Mouse (Mus musculus) CH12.LX (cell line): ENCODE measurements around the gene Foxf2. TPM values are rescaled to one million over a fixed set of nuclear protein-coding genes. Genes with fewer than 3 reads are reported as not detected.

Experiments used
- DNase-seq: peaks from one replicate; pipeline ENCODE4 v3.0.0-alpha.2; 2013; ENCODE audit errors: extremely low read depth
- H3K27ac ChIP-seq: 2 replicates; pipeline ENCODE4 v1.5.1; 2012; ENCODE audit warnings: low read depth, mild to moderate bottlenecking, control low read depth, moderate library complexity; ENCODE audit not compliant: insufficient read depth
- H3K27me3 ChIP-seq: replicated peaks from 2 replicates; pipeline ENCODE3; 2012; ENCODE audit warnings: inconsistent platforms
- H3K36me3 ChIP-seq, 2 experiments: replicated peaks in 1 of 2; 2 replicates each; pipeline versions ENCODE3 to v1.6.1; 2012; ENCODE audit warnings: inconsistent platforms in 1 of 2, low read length in 1 of 2, mild to moderate bottlenecking in 1 of 2, mixed read lengths in 1 of 2, moderate library complexity in 1 of 2; ENCODE audit not compliant: control insufficient read depth in 1 of 2, insufficient read depth in 1 of 2
- H3K4me1 ChIP-seq, 2 experiments: 2 replicates each; pipeline ENCODE4 v1.6.1; 2012; ENCODE audit warnings: inconsistent platforms in 1 of 2, moderate library complexity in 1 of 2; ENCODE audit not compliant: insufficient read depth in 2 of 2, control insufficient read depth in 1 of 2
- H3K4me2 ChIP-seq: 2 replicates; pipeline ENCODE4 v1.6.1; 2012; ENCODE audit warnings: low read depth, mild to moderate bottlenecking, control low read depth; ENCODE audit not compliant: poor library complexity, insufficient read depth, severe bottlenecking
- H3K4me3 ChIP-seq, 3 experiments: fragments of 150-350 bp in 1 of 3; sonication (generic) in 1 of 3; replicated peaks in 1 of 3; 2 replicates each; pipeline versions ENCODE3 to v1.5.1; 2011 to 2012; ENCODE audit warnings: low read depth in 2 of 3, low read length in 2 of 3, mild to moderate bottlenecking in 2 of 3, moderate library complexity in 2 of 3, control low read depth in 1 of 3, improper control_type of control experiment in 1 of 3, inconsistent platforms in 1 of 3, mixed read lengths in 1 of 3; ENCODE audit not compliant: poor library complexity in 1 of 3
- H3K79me2 ChIP-seq: replicated peaks from 2 replicates; pipeline ENCODE4 v1.6.1; 2012; ENCODE audit warnings: mild to moderate bottlenecking, moderate library complexity; ENCODE audit not compliant: control insufficient read depth, poor library complexity, insufficient read depth, severe bottlenecking; ENCODE audit errors: extremely low read depth
- H3K9ac ChIP-seq: 2 replicates; pipeline ENCODE4 v1.6.1; 2012; ENCODE audit warnings: low read depth, mild to moderate bottlenecking, control low read depth, moderate library complexity; ENCODE audit not compliant: insufficient read depth
- H3K9me3 ChIP-seq: replicated peaks from 2 replicates; pipeline ENCODE3; 2012; ENCODE audit warnings: low read length, inconsistent platforms, mixed read lengths
- CHD1 ChIP-seq: IDR thresholded peaks from 2 replicates; pipeline ENCODE4 v1.6.1; 2012; ENCODE audit warnings: low read depth, low read length, improper control_type of control experiment, inconsistent platforms
- CHD2 ChIP-seq: IDR thresholded peaks from 2 replicates; pipeline ENCODE4 v1.6.1; 2011; ENCODE audit warnings: low read length, improper control_type of control experiment
- CTCF ChIP-seq, 2 experiments: IDR thresholded peaks in 1 of 2; conservative IDR thresholded peaks in 1 of 2; 2 replicates each; pipeline ENCODE4 v1.5.1; 2011 to 2012; ENCODE audit warnings: low read depth in 2 of 2, low read length in 2 of 2, improper control_type of control experiment in 1 of 2, inconsistent platforms in 1 of 2, mild to moderate bottlenecking in 1 of 2, moderate library complexity in 1 of 2
- E2F4 ChIP-seq: IDR thresholded peaks from 2 replicates; pipeline ENCODE4 v1.6.1; 2011; ENCODE audit warnings: low read depth, low read length, improper control_type of control experiment; ENCODE audit not compliant: insufficient replicate concordance
- EP300 ChIP-seq: IDR thresholded peaks from 2 replicates; pipeline ENCODE4 v1.6.1; 2011; ENCODE audit warnings: low read length, improper control_type of control experiment
- ETS1 ChIP-seq: conservative IDR thresholded peaks from 2 replicates; pipeline ENCODE4 v1.6.1; 2012; ENCODE audit warnings: low read depth, mild to moderate bottlenecking, inconsistent platforms, low read length, improper control_type of control experiment, moderate library complexity
- JUN ChIP-seq: IDR thresholded peaks from 2 replicates; pipeline ENCODE4 v1.6.1; 2011; ENCODE audit warnings: low read depth, mild to moderate bottlenecking, low read length, improper control_type of control experiment, moderate library complexity; ENCODE audit not compliant: insufficient read depth
- KAT2A ChIP-seq: IDR thresholded peaks from 2 replicates; pipeline ENCODE4 v1.6.1; 2012; ENCODE audit warnings: low read length, improper control_type of control experiment, inconsistent platforms; ENCODE audit not compliant: insufficient replicate concordance
- MAZ ChIP-seq: IDR thresholded peaks from 2 replicates; pipeline ENCODE4 v1.6.1; 2012; ENCODE audit warnings: low read depth, mild to moderate bottlenecking, inconsistent platforms, low read length, improper control_type of control experiment, moderate library complexity
- MEF2A ChIP-seq: IDR thresholded peaks from 2 replicates; pipeline ENCODE4 v1.6.1; 2014; ENCODE audit warnings: low read depth, mild to moderate bottlenecking, inconsistent platforms, low read length, improper control_type of control experiment, borderline replicate concordance
- MYC ChIP-seq: IDR thresholded peaks from 2 replicates; pipeline ENCODE4 v1.6.1; 2011; ENCODE audit warnings: low read depth, mild to moderate bottlenecking, improper control_type of control experiment, low read length
- NELFE ChIP-seq: IDR thresholded peaks from 2 replicates; pipeline ENCODE4 v1.6.1; 2011; ENCODE audit warnings: low read depth, low read length, improper control_type of control experiment
- NRF1 ChIP-seq: IDR thresholded peaks from 2 replicates; pipeline ENCODE4 v1.6.1; 2014; ENCODE audit warnings: low read depth, mild to moderate bottlenecking, inconsistent platforms, low read length, improper control_type of control experiment, moderate library complexity
- PAX5 ChIP-seq: IDR thresholded peaks from 2 replicates; pipeline ENCODE4 v1.6.1; 2012; ENCODE audit warnings: low read length, inconsistent platforms, mixed read lengths
- RAD21 ChIP-seq: IDR thresholded peaks from 2 replicates; pipeline ENCODE4 v1.6.1; 2011; ENCODE audit warnings: low read depth, mild to moderate bottlenecking, low read length, improper control_type of control experiment, moderate library complexity
- RCOR1 ChIP-seq: conservative IDR thresholded peaks from 2 replicates; pipeline ENCODE4 v1.6.1; 2012; ENCODE audit warnings: low read depth, mild to moderate bottlenecking, inconsistent platforms, low read length, improper control_type of control experiment
- SIN3A ChIP-seq: IDR thresholded peaks from 2 replicates; pipeline ENCODE4 v1.6.1; 2012; ENCODE audit warnings: low read length, improper control_type of control experiment, inconsistent platforms
- SMC3 ChIP-seq: IDR thresholded peaks from 2 replicates; pipeline ENCODE4 v1.6.1; 2011; ENCODE audit warnings: low read depth, low read length, improper control_type of control experiment
- TBP ChIP-seq: conservative IDR thresholded peaks from 2 replicates; pipeline ENCODE4 v1.6.1; 2011; ENCODE audit warnings: low read depth, low read length, improper control_type of control experiment
- TCF12 ChIP-seq: IDR thresholded peaks from 2 replicates; pipeline ENCODE4 v1.6.1; 2014; ENCODE audit warnings: low read depth, mild to moderate bottlenecking, inconsistent platforms, low read length, improper control_type of control experiment
- USF1 ChIP-seq: IDR thresholded peaks from 2 replicates; pipeline ENCODE4 v1.6.1; 2014; ENCODE audit warnings: low read depth, mild to moderate bottlenecking, inconsistent platforms, low read length, improper control_type of control experiment
- ZKSCAN1 ChIP-seq: IDR thresholded peaks from 2 replicates; pipeline ENCODE4 v1.6.1; 2012; ENCODE audit warnings: low read depth, inconsistent platforms, low read length, improper control_type of control experiment, borderline replicate concordance
- ZNF384 ChIP-seq: IDR thresholded peaks from 2 replicates; pipeline ENCODE4 v1.6.1; 2012; ENCODE audit warnings: low read depth, low read length, improper control_type of control experiment, inconsistent platforms
- dilution Hi-C: fragments of 300-500 bp; cut with MboI; formaldehyde crosslinking; loops from 2 replicates; pipeline ENCODE4 v1.14.3; 2020; ENCODE audit warnings: low sequenced_read_pairs; ENCODE audit not compliant: extremely low pct_unique_long_range_greater_than_20kb, extremely low pct_ligation_motif_present
- in situ Hi-C: fragments of 300-500 bp; cut with MboI; formaldehyde crosslinking; loops from 3 replicates; pipeline ENCODE4 v1.14.3; 2019; ENCODE audit warnings: low sequenced_read_pairs, low pct_ligation_motif_present, low pct_unique_long_range_greater_than_20kb, mixed read lengths
- polyA plus RNA-seq: library from polyadenylated mRNA; unstranded; fragments of >175 nt; gene quantifications from 2 replicates; pipeline ENCODE4 v1.2.1, GENCODE M21; 2012; ENCODE audit warnings: low read depth; ENCODE audit not compliant: insufficient read length
- total RNA-seq, 2 experiments: library from RNA; depleted of rRNA; stranded (reverse); fragments of 300-350 nt in 1 of 2; fragments of >200 nt in 1 of 2; gene quantifications; 2 replicates each; pipeline ENCODE4 v1.2.3; 2012 to 2014

Foxf2 gene
- total and polyA plus RNA-seq, 3 experiments = not detected

- Histone ChIP-seq H3K36me3 (no peaks in the 10 kb centered on the region), H3K9me3 (peaks cover 5% of the 10 kb centered on the region), H3K4me1 (no peaks in the 10 kb centered on the region), H3K79me2 (no peaks in the 10 kb centered on the region), H3K9ac (no peak overlapping the region), H3K27ac (no peak overlapping the region), H3K4me3 (no peak overlapping the region), H3K4me2 (no peak overlapping the region), H3K27me3 (no peaks in the 10 kb centered on the region)
- DNase-seq = no peak
- in situ Hi-C loops (loop anchor here (25.0 kb wide), 2 partner anchors 746 to 1071 kb away; no protein-coding TSS in a partner anchor), dilution Hi-C loops (no loop called here)
- TF ChIP-seq PAX5 = no peak
- TF ChIP-seq NELFE = no peak
- TF ChIP-seq ZNF384 = no peak
- no peak for TF ChIP-seq ETS1
- TF ChIP-seq USF1 = no peak
- TF ChIP-seq JUN = no peak
- TF ChIP-seq SIN3A = no peak
- TF ChIP-seq NRF1 = no peak
- TF ChIP-seq TCF12 = no peak
- no peak for TF ChIP-seq CTCF (conservative IDR thresholded peaks at IDR 0.05 in 1 of 2, IDR thresholded peaks at IDR 0.05 in 1 of 2; ENCODE audit: low read depth in 2 of 2, low read length in 2 of 2)
- no peak for TF ChIP-seq KAT2A
- no peak for TF ChIP-seq CHD1
Observed at GRCm38 (mm10) chr13:31633259-31633658, 7.6 kb downstream of the Foxf2 start.

- no peak for TF ChIP-seq CHD1
- TF ChIP-seq ZKSCAN1 = no peak
- TF ChIP-seq E2F4 = no peak
- no peak for TF ChIP-seq RCOR1
- TF ChIP-seq TBP = no peak
- TF ChIP-seq MAZ = no peak
- no peak for TF ChIP-seq ZNF384
- no peak for TF ChIP-seq KAT2A
- TF ChIP-seq MEF2A = no peak
- TF ChIP-seq NRF1 = no peak
- TF ChIP-seq SMC3 = no peak
- no peak for TF ChIP-seq SIN3A
- TF ChIP-seq USF1 = no peak
- TF ChIP-seq EP300 = no peak
- TF ChIP-seq CHD2 = no peak
- no peak for TF ChIP-seq PAX5
- TF ChIP-seq MYC = no peak
- no peak for TF ChIP-seq ETS1
- TF ChIP-seq RAD21 = no peak
- TF ChIP-seq NELFE = no peak
- Histone ChIP-seq H3K27ac (no peak overlapping the region), H3K4me3 (no peak overlapping the region), H3K4me2 (no peak overlapping the region), H3K36me3 (no peaks in the 10 kb centered on the region), H3K79me2 (no peaks in the 10 kb centered on the region), H3K9ac (no peak overlapping the region), H3K4me1 (no peaks in the 10 kb centered on the region), H3K27me3 (no peaks in the 10 kb centered on the region), H3K9me3 (no peaks in the 10 kb centered on the region)
- DNase-seq = no peak
- dilution Hi-C loops (no loop called here), in situ Hi-C loops (loop anchor here (25.0 kb wide), 2 partner anchors 748 to 1073 kb away; no protein-coding TSS in a partner anchor)
Observed at GRCm38 (mm10) chr13:31635546-31635945, 9.9 kb downstream of the Foxf2 start.
